Mouse (Mus musculus) thymus, postnatal 25 days (tissue): Measurements from ENCODE around the gene Oaz3.

Experiments used
- DNase-seq: peaks from one replicate; pipeline ENCODE4 v3.0.0; 2022

The Oaz3 gene

GRCm38 (mm10) chr3:94383476-94383875, 60.2 kb downstream of the Oaz3 start:
- DNase-seq: no peak
